Mouse (Mus musculus): ENCODE data around the gene Wfikkn1. TPM values are rescaled to one million over a fixed set of nuclear protein-coding genes. Genes with fewer than 3 reads are reported as not detected.

Gene Wfikkn1
- polyA plus RNA-seq, 1 experiment from 2014 or later = 0.54 TPM

DNA sequence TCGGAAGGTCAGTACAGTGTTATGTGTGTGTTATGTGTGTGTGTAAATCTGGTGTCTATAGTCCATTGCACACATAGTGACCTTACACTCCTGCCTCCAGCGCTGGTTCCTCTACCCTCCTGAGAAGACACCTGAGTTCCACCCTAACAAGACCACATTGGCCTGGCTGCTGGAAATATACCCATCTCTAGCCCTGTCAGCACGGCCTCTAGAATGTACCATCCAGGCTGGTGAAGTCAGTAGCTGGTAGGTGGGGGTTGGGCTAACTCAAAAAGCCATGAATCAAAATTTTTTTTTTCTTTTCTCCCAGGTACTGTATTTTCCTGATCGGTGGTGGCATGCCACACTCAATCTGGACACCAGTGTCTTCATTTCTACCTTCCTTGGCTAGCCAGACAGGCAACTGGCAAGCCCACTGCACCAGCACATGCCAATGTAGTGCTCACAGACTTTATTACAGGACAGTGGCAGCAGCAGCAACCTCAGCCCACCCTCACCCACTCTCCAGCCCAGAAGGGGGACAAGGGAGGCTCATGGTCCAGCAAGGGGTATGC lies 50.4 kb downstream of the Wfikkn1 start:
- DNase-seq (no peak), ATAC-seq (no peak)
- WGBS (ENCODE audit: insufficient replicate concordance) = 72% methylated on average over 4 of the region's 4 CpGs
- no peak overlapping the region for H3K27ac ChIP-seq (ENCODE audit: low read depth)
- peak overlapping the region; percentile 78; the same call in 1 of the 2 replicates for H3K4me2 ChIP-seq (ENCODE audit: low read depth, low read length)
- TF ChIP-seq CTCF (IDR thresholded peaks at IDR 0.05; ENCODE audit: low read depth) (no peak), EP300 (IDR thresholded peaks at IDR 0.05; ENCODE audit: low read depth) (no peak)
- H3K36me3 ChIP-seq (replicated peaks; ENCODE audit: insufficient read depth, low read length) = peaks cover 31% of the 10 kb centered on the region
- no peaks in the 10 kb centered on the region for H3K27me3 ChIP-seq (ENCODE audit: insufficient read depth, low read length)
- H3K9me3 ChIP-seq (ENCODE audit: low read length) = no peaks in the 10 kb centered on the region
- peak overlapping the region; percentile 34 for H3K9ac ChIP-seq (replicated peaks)
- H3K4me1 ChIP-seq (ENCODE audit: insufficient read depth) = peaks cover 52% of the 10 kb centered on the region
- no peak overlapping the region for H3K4me3 ChIP-seq (ENCODE audit: low read depth, low read length)

GRCm38 (mm10) chr17:25829558-25830017 lies 51.1 kb downstream of the Wfikkn1 start:
- peak overlapping the region; percentile 78 for H3K4me2 ChIP-seq (ENCODE audit: low read depth, low read length)
- H3K4me1 ChIP-seq (ENCODE audit: insufficient read depth) = peaks cover 50% of the 10 kb centered on the region
- peak overlapping the region; percentile 63 for H3K9ac ChIP-seq (replicated peaks)
- peak overlapping the region; percentile 56 for H3K4me3 ChIP-seq (ENCODE audit: low read depth, low read length)
- TF ChIP-seq EP300 (IDR thresholded peaks at IDR 0.05; ENCODE audit: low read depth) (no peak), CTCF (IDR thresholded peaks at IDR 0.05; ENCODE audit: low read depth) (no peak)
- DNase-seq (no peak), ATAC-seq (no peak)
- no peaks in the 10 kb centered on the region for H3K27me3 ChIP-seq (ENCODE audit: insufficient read depth, low read length)
- H3K36me3 ChIP-seq (replicated peaks; ENCODE audit: insufficient read depth, low read length) = peaks cover 31% of the 10 kb centered on the region
- peak overlapping the region; percentile 67 for H3K27ac ChIP-seq (ENCODE audit: low read depth)
- no peaks in the 10 kb centered on the region for H3K9me3 ChIP-seq (ENCODE audit: low read length)
- 39% methylated on average over 8 of the region's 8 CpGs for WGBS (ENCODE audit: insufficient replicate concordance)

DNA sequence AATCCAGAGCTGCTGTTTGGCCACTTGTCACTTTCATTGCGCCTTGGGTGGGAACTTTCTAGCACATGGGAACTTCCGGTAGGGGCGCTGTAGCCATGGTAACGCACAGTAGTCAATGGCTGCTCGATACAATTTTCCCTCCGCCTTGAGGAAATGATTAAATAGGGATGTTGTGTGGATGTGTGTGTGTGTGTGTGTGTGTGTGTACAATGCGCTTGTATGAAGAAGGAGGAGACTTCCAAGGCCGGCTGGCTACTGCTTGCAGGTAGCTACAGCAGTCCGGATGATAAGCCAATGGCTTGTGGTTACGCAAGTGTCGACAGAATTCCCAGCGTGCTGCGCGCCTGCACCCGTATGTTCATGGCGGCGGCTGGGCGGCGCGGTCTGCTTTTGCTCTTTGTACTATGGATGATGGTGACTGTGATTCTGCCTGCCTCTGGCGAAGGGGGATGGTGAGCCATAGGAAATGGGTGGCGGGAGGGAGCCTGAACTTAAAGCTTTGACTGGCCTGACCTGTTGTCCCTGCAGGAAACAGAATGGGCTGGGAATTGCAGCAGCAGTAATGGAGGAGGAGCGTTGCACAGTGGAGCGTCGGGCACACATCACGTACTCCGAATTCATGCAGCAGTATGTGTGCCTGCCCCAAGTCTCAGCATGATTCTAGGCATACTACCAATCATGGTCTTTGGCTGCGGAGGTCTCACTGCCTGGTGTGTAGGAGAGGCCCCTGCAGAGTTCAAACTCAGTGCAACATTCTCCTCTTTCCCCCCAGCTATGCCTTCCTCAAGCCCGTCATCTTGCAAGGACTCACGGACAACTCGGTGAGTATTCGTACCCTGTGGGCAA lies 51.7 kb downstream of the Wfikkn1 start, which contains the start of gene Jmjd8:
Jmjd8 (plus strand) TSS at position 156 of the 846 bp plus-strand sequence.
- Histone ChIP-seq H3K4me3 (ENCODE audit: low read depth, low read length) (peak within 1 kb of the TSS; percentile 56), H3K36me3 (replicated peaks; ENCODE audit: insufficient read depth, low read length) (peaks cover 31% of the 10 kb centered on the region), H3K9ac (replicated peaks) (peak within 1 kb of the TSS; percentile 63), H3K27me3 (ENCODE audit: insufficient read depth, low read length) (no peaks in the 10 kb centered on the region), H3K4me2 (ENCODE audit: low read depth, low read length) (peak within 1 kb of the TSS; percentile 78), H3K4me1 (ENCODE audit: insufficient read depth) (peaks cover 50% of the 10 kb centered on the region), H3K9me3 (ENCODE audit: low read length) (no peaks in the 10 kb centered on the region), H3K27ac (ENCODE audit: low read depth) (peak within 1 kb of the TSS; percentile 67)
- DNase-seq (peak; percentile 83), ATAC-seq (peak; percentile 31)
- no peak for TF ChIP-seq EP300 (IDR thresholded peaks at IDR 0.05; ENCODE audit: low read depth)
- TF ChIP-seq CTCF (IDR thresholded peaks at IDR 0.05; ENCODE audit: low read depth) = peak; percentile 59
- WGBS (ENCODE audit: insufficient replicate concordance) = 1% methylated on average over 32 of the region's 32 CpGs

DNA sequence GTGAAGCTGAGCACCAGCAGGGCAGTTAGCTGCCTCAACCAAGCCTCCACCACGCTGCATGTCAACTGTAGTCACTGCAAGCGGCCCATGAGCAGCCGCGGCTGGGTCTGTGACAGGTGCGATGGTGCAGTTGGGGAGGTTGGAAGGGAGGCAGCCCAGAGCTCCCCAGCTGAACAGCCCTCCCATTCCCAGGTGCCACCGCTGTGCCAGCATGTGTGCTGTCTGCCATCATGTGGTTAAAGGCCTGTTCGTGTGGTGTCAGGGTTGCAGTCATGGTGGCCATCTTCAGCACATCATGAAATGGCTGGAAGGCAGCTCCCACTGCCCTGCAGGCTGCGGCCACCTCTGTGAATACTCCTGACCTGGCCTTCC lies 52.4 kb downstream of the Wfikkn1 start:
- TF ChIP-seq CTCF (IDR thresholded peaks at IDR 0.05; ENCODE audit: low read depth) = no peak
- no peak for TF ChIP-seq EP300 (IDR thresholded peaks at IDR 0.05; ENCODE audit: low read depth)
- Histone ChIP-seq H3K4me1 (ENCODE audit: insufficient read depth) (peaks cover 47% of the 10 kb centered on the region), H3K9me3 (ENCODE audit: low read length) (no peaks in the 10 kb centered on the region), H3K27me3 (ENCODE audit: insufficient read depth, low read length) (no peaks in the 10 kb centered on the region), H3K9ac (replicated peaks) (no peak overlapping the region), H3K4me2 (ENCODE audit: low read depth, low read length) (peak overlapping the region; percentile 78), H3K36me3 (replicated peaks; ENCODE audit: insufficient read depth, low read length) (peaks cover 31% of the 10 kb centered on the region), H3K27ac (ENCODE audit: low read depth) (0 out of 2 replicates have a peak overlapping the region, but pooled peaks have one; percentile 67), H3K4me3 (ENCODE audit: low read depth, low read length) (peak overlapping the region; percentile 56; the same call in 1 of the 2 replicates)
- ATAC-seq = no peak
- 81% methylated on average over 8 of the region's 8 CpGs for WGBS (ENCODE audit: insufficient replicate concordance)
- DNase-seq = no peak

Small RNA genes lying within 50 kb of the gene (microRNA-seq; reads per million reads assigned to microRNA genes)
- 1.6 reads per million for gene Mir3082

Other genes with a start within 250 kb of the Wfikkn1 start
- 0.39 TPM in 1 of 2 replicates, not detected in the other for gene Gng13, start 163.7 kb downstream of the Wfikkn1 start, polyA plus RNA-seq (2015; fragmentation: Nextera tagmentation; extraction: Ambion mirVana)
- gene Chtf18, start 153.4 kb downstream of the Wfikkn1 start, polyA plus RNA-seq (2015; fragmentation: Nextera tagmentation; extraction: Ambion mirVana) = 7.4 TPM in 2 replicates
- 3.8 and 3.9 TPM in 2 replicates for gene Rpusd1, start 153.2 kb downstream of the Wfikkn1 start, polyA plus RNA-seq (2015; fragmentation: Nextera tagmentation; extraction: Ambion mirVana)
- gene Mslnl, start 144.8 kb downstream of the Wfikkn1 start, polyA plus RNA-seq (2015; fragmentation: Nextera tagmentation; extraction: Ambion mirVana) = not detected in 2 replicates
- 12.3 and 14.7 TPM in 2 replicates for gene Msln, start 126.5 kb downstream of the Wfikkn1 start, polyA plus RNA-seq (2015; fragmentation: Nextera tagmentation; extraction: Ambion mirVana)
- 12.8 and 15.3 TPM in 2 replicates for gene Narfl, start 107.1 kb downstream of the Wfikkn1 start, polyA plus RNA-seq (2015; fragmentation: Nextera tagmentation; extraction: Ambion mirVana)
- 8.3 and 9.4 TPM in 2 replicates for gene Haghl, start 95.2 kb downstream of the Wfikkn1 start, polyA plus RNA-seq (2015; fragmentation: Nextera tagmentation; extraction: Ambion mirVana)
- not detected in 2 replicates for gene Ccdc78, start 94.3 kb downstream of the Wfikkn1 start, polyA plus RNA-seq (2015; fragmentation: Nextera tagmentation; extraction: Ambion mirVana)
- gene Fam173a, start 88.0 kb downstream of the Wfikkn1 start, polyA plus RNA-seq (2015; fragmentation: Nextera tagmentation; extraction: Ambion mirVana) = 51.5 and 51.6 TPM in 2 replicates
- not detected in 2 replicates for gene AC134908.4, start 85.2 kb downstream of the Wfikkn1 start, polyA plus RNA-seq (2015; fragmentation: Nextera tagmentation; extraction: Ambion mirVana)
- gene Metrn, start 83.7 kb downstream of the Wfikkn1 start, polyA plus RNA-seq (2015; fragmentation: Nextera tagmentation; extraction: Ambion mirVana) = 11.9 TPM in 2 replicates
- 0.05 TPM in 1 of 2 replicates, not detected in the other for gene Fbxl16, start 71.8 kb downstream of the Wfikkn1 start, polyA plus RNA-seq (2015; fragmentation: Nextera tagmentation; extraction: Ambion mirVana)
- gene Wdr24, start 57.2 kb downstream of the Wfikkn1 start, polyA plus RNA-seq (2015; fragmentation: Nextera tagmentation; extraction: Ambion mirVana) = 5.5 and 7.2 TPM in 2 replicates
- gene Jmjd8, start 52.0 kb downstream of the Wfikkn1 start, polyA plus RNA-seq (2015; fragmentation: Nextera tagmentation; extraction: Ambion mirVana) = 12.8 and 13.8 TPM in 2 replicates
- gene Stub1, start 47.5 kb downstream of the Wfikkn1 start, polyA plus RNA-seq (2015; fragmentation: Nextera tagmentation; extraction: Ambion mirVana) = 118 and 119 TPM in 2 replicates
- gene Rhbdl1, start 43.6 kb downstream of the Wfikkn1 start, polyA plus RNA-seq (2015; fragmentation: Nextera tagmentation; extraction: Ambion mirVana) = 0.17 and 0.35 TPM in 2 replicates
- gene Gm20683, start 39.1 kb downstream of the Wfikkn1 start, polyA plus RNA-seq (2015; fragmentation: Nextera tagmentation; extraction: Ambion mirVana) = 0.30 and 0.34 TPM in 2 replicates
- 9.8 and 10.4 TPM in 2 replicates for gene Rhot2, start 36.0 kb downstream of the Wfikkn1 start, polyA plus RNA-seq (2015; fragmentation: Nextera tagmentation; extraction: Ambion mirVana)
- 2.7 and 3.4 TPM in 2 replicates for gene Wdr90, start 19.4 kb downstream of the Wfikkn1 start, polyA plus RNA-seq (2015; fragmentation: Nextera tagmentation; extraction: Ambion mirVana)
- gene Mcrip2, start 12.1 kb downstream of the Wfikkn1 start, polyA plus RNA-seq (2015; fragmentation: Nextera tagmentation; extraction: Ambion mirVana) = 127 and 143 TPM in 2 replicates
- 64.8 and 72.5 TPM in 2 replicates for gene Mettl26, start 5.8 kb downstream of the Wfikkn1 start, polyA plus RNA-seq (2015; fragmentation: Nextera tagmentation; extraction: Ambion mirVana)
- gene Rab40c, start 38.9 kb upstream of the Wfikkn1 start, polyA plus RNA-seq (2015; fragmentation: Nextera tagmentation; extraction: Ambion mirVana) = 6.5 and 7.3 TPM in 2 replicates
- 56.0 and 58.7 TPM in 2 replicates for gene Pigq, start 64.1 kb upstream of the Wfikkn1 start, polyA plus RNA-seq (2015; fragmentation: Nextera tagmentation; extraction: Ambion mirVana)
- 2.0 and 3.8 TPM in 2 replicates for gene Nhlrc4, start 64.1 kb upstream of the Wfikkn1 start, polyA plus RNA-seq (2015; fragmentation: Nextera tagmentation; extraction: Ambion mirVana)
- not detected in 2 replicates for gene A930017K11Rik, start 71.7 kb upstream of the Wfikkn1 start, polyA plus RNA-seq (2015; fragmentation: Nextera tagmentation; extraction: Ambion mirVana)
- 6.6 and 8.3 TPM in 2 replicates for gene Capn15, start 104.9 kb upstream of the Wfikkn1 start, polyA plus RNA-seq (2015; fragmentation: Nextera tagmentation; extraction: Ambion mirVana)
- gene Rab11fip3, start 188.7 kb upstream of the Wfikkn1 start, polyA plus RNA-seq (2015; fragmentation: Nextera tagmentation; extraction: Ambion mirVana) = 1.7 TPM in 2 replicates
- 142 and 151 TPM in 2 replicates for gene Decr2, start 209.5 kb upstream of the Wfikkn1 start, polyA plus RNA-seq (2015; fragmentation: Nextera tagmentation; extraction: Ambion mirVana)
- gene Nme4, start 214.7 kb upstream of the Wfikkn1 start, polyA plus RNA-seq (2015; fragmentation: Nextera tagmentation; extraction: Ambion mirVana) = 13.9 and 17.7 TPM in 2 replicates
- 2.5 and 2.6 TPM in 2 replicates for gene Tmem8, start 232.4 kb upstream of the Wfikkn1 start, polyA plus RNA-seq (2015; fragmentation: Nextera tagmentation; extraction: Ambion mirVana)
- 81.9 and 85.9 TPM in 2 replicates for gene Mrpl28, start 242.6 kb upstream of the Wfikkn1 start, polyA plus RNA-seq (2015; fragmentation: Nextera tagmentation; extraction: Ambion mirVana)